Mouse (Mus musculus) hindbrain, embryonic 12.5 days (tissue): ENCODE results near the gene Gm17949. TPM values are rescaled to one million over a fixed set of nuclear protein-coding genes. Genes with fewer than 3 reads are reported as not detected.

Experiments
- ATAC-seq: fragments of 200-750 bp; cut with Nextera tagmentation; 2 replicates; pipeline ENCODE4 v1.8.0; 2017; ENCODE audit warnings: moderate TSS enrichment; ENCODE audit not compliant: low FRiP score
- H3K27ac ChIP-seq: fragments of 300-500 bp; sonication (generic); 2 replicates; pipeline ENCODE4 v1.5.1; 2016; ENCODE audit warnings: mild to moderate bottlenecking
- H3K27me3 ChIP-seq: fragments of 300-500 bp; sonication (generic); 2 replicates; pipeline ENCODE4 v1.6.1; 2016; ENCODE audit warnings: mild to moderate bottlenecking
- H3K36me3 ChIP-seq: fragments of 300-500 bp; sonication (generic); 2 replicates; pipeline ENCODE4 v1.6.1; 2016; ENCODE audit warnings: mild to moderate bottlenecking
- H3K4me1 ChIP-seq: fragments of 300-500 bp; sonication (generic); 2 replicates; pipeline ENCODE4 v1.6.1; 2016
- H3K4me2 ChIP-seq: fragments of 300-500 bp; sonication (generic); replicated peaks from 2 replicates; pipeline ENCODE4 v1.6.1; 2016; ENCODE audit warnings: mild to moderate bottlenecking
- H3K4me3 ChIP-seq: fragments of 300-500 bp; sonication (generic); 2 replicates; pipeline ENCODE4 v1.5.1; 2016; ENCODE audit warnings: mild to moderate bottlenecking
- H3K9ac ChIP-seq: fragments of 300-500 bp; sonication (generic); 2 replicates; pipeline ENCODE4 v1.6.1; 2016; ENCODE audit warnings: mild to moderate bottlenecking, moderate library complexity
- H3K9me3 ChIP-seq: fragments of 300-500 bp; sonication (generic); replicated peaks from 2 replicates; pipeline ENCODE4 v1.6.1; 2016; ENCODE audit warnings: mild to moderate bottlenecking
- WGBS: fragments of 180-500 bp; shearing (Covaris S2); methylation state at CpG from one replicate; pipeline ENCODE4 v1.1.7; 2016; 5-methylcytosine and 5-hydroxymethylcytosine counted together
- polyA plus RNA-seq: library from polyadenylated mRNA; unstranded; fragments of >200 nt; fragmentation: Nextera tagmentation; extraction: Ambion mirVana; gene quantifications from 2 replicates; pipeline ENCODE4 v1.2.1, GENCODE M21; 2016

The Gm17949 gene
- polyA plus RNA-seq, 1 experiment from 2014 or later, result not detected

- Histone ChIP-seq H3K4me3 (peak within 1 kb of the TSS; percentile 63), H3K36me3 (peaks cover 67% of the 10 kb centered on the region), H3K27me3 (no peaks in the 10 kb centered on the region), H3K9me3 (no peaks in the 10 kb centered on the region), H3K4me1 (peaks cover 9% of the 10 kb centered on the region), H3K4me2 (peak within 1 kb of the TSS; percentile 55), H3K27ac (peak within 1 kb of the TSS; percentile 79), H3K9ac (peak within 1 kb of the TSS; percentile 65)
- under 1% methylated on average over 38 of the region's 38 CpGs for WGBS
- ATAC-seq, result peak; percentile 98
Observed at GRCm38 (mm10) chr17:56997029-56997667, 14.1 kb upstream of the Gm17949 start, which contains the start of gene Alkbh7. Alkbh7 (plus strand) TSS chr17:56997339.

GRCm38 (mm10) chr17:56999414-56999813, 11.9 kb upstream of the Gm17949 start:
- Histone ChIP-seq H3K4me3 (no peak overlapping the region), H3K9ac (no peak overlapping the region), H3K36me3 (peaks cover 67% of the 10 kb centered on the region), H3K27ac (no peak overlapping the region), H3K4me2 (no peak overlapping the region), H3K9me3 (no peaks in the 10 kb centered on the region), H3K27me3 (no peaks in the 10 kb centered on the region), H3K4me1 (peaks cover 9% of the 10 kb centered on the region)
- 95% methylated on average over 9 of the region's 9 CpGs for WGBS
- no peak for ATAC-seq

- Histone ChIP-seq H3K4me3 (no peak within 1 kb of the TSS), H3K27ac (no peak within 1 kb of the TSS), H3K9me3 (no peaks in the 10 kb centered on the region), H3K36me3 (peaks cover 66% of the 10 kb centered on the region), H3K4me2 (no peak within 1 kb of the TSS), H3K9ac (no peak within 1 kb of the TSS), H3K27me3 (no peaks in the 10 kb centered on the region), H3K4me1 (peaks cover 9% of the 10 kb centered on the region)
- no peak for ATAC-seq
- 87% methylated on average over 9 of the region's 9 CpGs for WGBS
Observed at GRCm38 (mm10) chr17:56999968-57000609, 11.2 kb upstream of the Gm17949 start, which contains the start of gene Pspn. Pspn (minus strand) TSS chr17:57000018.

GRCm38 (mm10) chr17:57001228-57001627, 10.0 kb upstream of the Gm17949 start:
- Histone ChIP-seq H3K27ac (no peak overlapping the region), H3K4me2 (no peak overlapping the region), H3K9me3 (no peaks in the 10 kb centered on the region), H3K9ac (no peak overlapping the region), H3K27me3 (no peaks in the 10 kb centered on the region), H3K36me3 (peaks cover 66% of the 10 kb centered on the region), H3K4me3 (no peak overlapping the region), H3K4me1 (peaks cover 9% of the 10 kb centered on the region)
- ATAC-seq, result no peak
- 73% methylated on average over 8 of the region's 8 CpGs for WGBS

GRCm38 (mm10) chr17:57003994-57004393, 7.3 kb upstream of the Gm17949 start:
- H3K4me3 ChIP-seq, result no peak overlapping the region
- H3K9ac ChIP-seq, result no peak overlapping the region
- H3K4me2 ChIP-seq, result no peak overlapping the region
- no peaks in the 10 kb centered on the region for H3K9me3 ChIP-seq
- H3K27ac ChIP-seq, result no peak overlapping the region
- no peak for ATAC-seq
- no peaks in the 10 kb centered on the region for H3K27me3 ChIP-seq
- peaks cover 78% of the 10 kb centered on the region for H3K36me3 ChIP-seq
- H3K4me1 ChIP-seq, result no peaks in the 10 kb centered on the region
- WGBS, result 91% methylated on average over 7 of the region's 7 CpGs

- Histone ChIP-seq H3K9me3 (no peaks in the 10 kb centered on the region), H3K4me2 (no peak overlapping the region), H3K4me3 (no peak overlapping the region), H3K9ac (no peak overlapping the region), H3K27ac (no peak overlapping the region), H3K27me3 (no peaks in the 10 kb centered on the region), H3K4me1 (peaks cover 14% of the 10 kb centered on the region), H3K36me3 (peaks cover 63% of the 10 kb centered on the region)
- 93% methylated on average over 13 of the region's 13 CpGs for WGBS
- ATAC-seq, result no peak
Observed at GRCm38 (mm10) chr17:57007137-57007905, 3.9 kb upstream of the Gm17949 start.

GRCm38 (mm10) chr17:57010911-57011235, 396 bp upstream of the Gm17949 start:
- peak; percentile 70 for ATAC-seq
- no peaks in the 10 kb centered on the region for H3K9me3 ChIP-seq
- WGBS, result under 1% methylated on average over 19 of the region's 19 CpGs
- H3K27ac ChIP-seq, result peak overlapping the region; percentile 77
- H3K9ac ChIP-seq, result peak overlapping the region; percentile 80
- peaks cover 29% of the 10 kb centered on the region for H3K36me3 ChIP-seq
- peak overlapping the region; percentile 75 for H3K4me3 ChIP-seq
- no peaks in the 10 kb centered on the region for H3K27me3 ChIP-seq
- H3K4me2 ChIP-seq, result peak overlapping the region; percentile 93
- H3K4me1 ChIP-seq, result peaks cover 15% of the 10 kb centered on the region

- 72% methylated on average over 13 of the region's 13 CpGs for WGBS
- H3K27ac ChIP-seq, result peak overlapping the region; percentile 93
- H3K9ac ChIP-seq, result peak overlapping the region; percentile 77; the same call in 1 of the 2 replicates
- H3K4me1 ChIP-seq, result peaks cover 15% of the 10 kb centered on the region
- H3K36me3 ChIP-seq, result peaks cover 15% of the 10 kb centered on the region
- H3K4me3 ChIP-seq, result peak overlapping the region; percentile 75
- H3K4me2 ChIP-seq, result peak overlapping the region; percentile 81
- H3K27me3 ChIP-seq, result no peaks in the 10 kb centered on the region
- no peak for ATAC-seq
- H3K9me3 ChIP-seq, result no peaks in the 10 kb centered on the region
Observed at GRCm38 (mm10) chr17:57012245-57012795, 1.1 kb downstream of the Gm17949 start.

- Histone ChIP-seq H3K27ac (no peak overlapping the region), H3K9ac (no peak overlapping the region), H3K4me3 (no peak overlapping the region), H3K27me3 (no peaks in the 10 kb centered on the region), H3K4me1 (no peaks in the 10 kb centered on the region), H3K4me2 (no peak overlapping the region), H3K9me3 (no peaks in the 10 kb centered on the region), H3K36me3 (peaks cover 50% of the 10 kb centered on the region)
- ATAC-seq, result no peak
- WGBS, result 82% methylated on average over 2 of the region's 2 CpGs
Observed at GRCm38 (mm10) chr17:57019693-57020092, 8.4 kb downstream of the Gm17949 start.

- 94% methylated on average over 5 of the region's 5 CpGs for whole genome bisulfite sequencing
- Histone ChIP-seq H3K9me3 (no peaks in the 10 kb centered on the region), H3K4me2 (no peak overlapping the region), H3K27ac (no peak overlapping the region), H3K4me3 (no peak overlapping the region), H3K36me3 (peaks cover 62% of the 10 kb centered on the region), H3K9ac (no peak overlapping the region), H3K4me1 (no peaks in the 10 kb centered on the region), H3K27me3 (no peaks in the 10 kb centered on the region)
- ATAC-seq, result no peak
Observed at GRCm38 (mm10) chr17:57020960-57021359, 9.7 kb downstream of the Gm17949 start.

- H3K4me1 ChIP-seq, result peaks cover 20% of the 10 kb centered on the region
- no peak overlapping the region for H3K4me2 ChIP-seq
- no peaks in the 10 kb centered on the region for H3K27me3 ChIP-seq
- no peak overlapping the region for H3K4me3 ChIP-seq
- no peak for ATAC-seq
- H3K9ac ChIP-seq, result no peak overlapping the region
- H3K27ac ChIP-seq, result no peak overlapping the region
- H3K9me3 ChIP-seq, result no peaks in the 10 kb centered on the region
- peaks cover 65% of the 10 kb centered on the region for H3K36me3 ChIP-seq
- WGBS, result 90% methylated on average over 4 of the region's 4 CpGs
Observed at GRCm38 (mm10) chr17:57027471-57027870, 16.2 kb downstream of the Gm17949 start.

GRCm38 (mm10) chr17:57029691-57030090, 18.4 kb downstream of the Gm17949 start:
- 0 out of 2 replicates have a peak, but pooled peaks cover 2% of the 10 kb centered on the region for H3K27me3 ChIP-seq
- peak overlapping the region; percentile 100 for H3K9ac ChIP-seq
- peak overlapping the region; percentile 95 for H3K4me2 ChIP-seq
- no peak overlapping the region for H3K27ac ChIP-seq
- peaks cover 22% of the 10 kb centered on the region for H3K4me1 ChIP-seq
- 55% methylated on average over 8 of the region's 8 CpGs for WGBS
- no peaks in the 10 kb centered on the region for H3K9me3 ChIP-seq
- ATAC-seq, result no peak
- H3K4me3 ChIP-seq, result peak overlapping the region; percentile 97
- peaks cover 42% of the 10 kb centered on the region for H3K36me3 ChIP-seq
